Mouse (Mus musculus) myocyte (in vitro differentiated cells): Measurements from ENCODE around the gene Rpl36-ps4.
"Not testable (repeated sequence)": the region's sequence is repeated elsewhere in the genome, so short reads cannot be mapped to it uniquely, and the experiment has no call there.

ENCODE experiments used
- CEBPB ChIP-seq: IDR thresholded peaks from 2 replicates; pipeline ENCODE4 v1.6.1; 2011; ENCODE audit warnings: mild to moderate bottlenecking, moderate library complexity; ENCODE audit not compliant: poor library complexity, insufficient read depth, severe bottlenecking
- E2F4 ChIP-seq: IDR thresholded peaks from one replicate; pipeline ENCODE4 v1.6.1; 2011; ENCODE audit warnings: mild to moderate bottlenecking, control low read depth, moderate library complexity; ENCODE audit not compliant: insufficient read depth
- MYOG ChIP-seq, 3 experiments: IDR thresholded peaks; one replicate each; pipeline ENCODE4 v1.6.1; 2011; ENCODE audit warnings: control low read depth in 2 of 3, low read depth in 2 of 3, mild to moderate bottlenecking in 2 of 3; ENCODE audit not compliant: insufficient read length in 2 of 3, control insufficient read depth in 1 of 3, insufficient read depth in 1 of 3
- POLR2A ChIP-seq: IDR thresholded peaks from one replicate; pipeline ENCODE4 v1.6.1; 2011; ENCODE audit warnings: low read depth, mild to moderate bottlenecking, control low read depth, moderate library complexity; ENCODE audit not compliant: insufficient read length
- POLR2AphosphoS2 ChIP-seq: IDR thresholded peaks from one replicate; pipeline ENCODE4 v1.6.1; 2011; ENCODE audit warnings: low read depth, control low read depth; ENCODE audit not compliant: insufficient read length
- REST ChIP-seq: IDR thresholded peaks from one replicate; pipeline ENCODE4 v1.6.1; 2011; ENCODE audit warnings: mild to moderate bottlenecking, control low read depth, moderate library complexity; ENCODE audit not compliant: insufficient read depth, insufficient read length
- TCF12 ChIP-seq: IDR thresholded peaks from one replicate; pipeline ENCODE4 v1.6.1; 2011; ENCODE audit warnings: mild to moderate bottlenecking, control low read depth; ENCODE audit not compliant: poor library complexity, insufficient read depth, severe bottlenecking
- USF1 ChIP-seq: IDR thresholded peaks from one replicate; pipeline ENCODE4 v1.6.1; 2011; ENCODE audit warnings: low read depth, mild to moderate bottlenecking, control low read depth, moderate library complexity

DNA sequence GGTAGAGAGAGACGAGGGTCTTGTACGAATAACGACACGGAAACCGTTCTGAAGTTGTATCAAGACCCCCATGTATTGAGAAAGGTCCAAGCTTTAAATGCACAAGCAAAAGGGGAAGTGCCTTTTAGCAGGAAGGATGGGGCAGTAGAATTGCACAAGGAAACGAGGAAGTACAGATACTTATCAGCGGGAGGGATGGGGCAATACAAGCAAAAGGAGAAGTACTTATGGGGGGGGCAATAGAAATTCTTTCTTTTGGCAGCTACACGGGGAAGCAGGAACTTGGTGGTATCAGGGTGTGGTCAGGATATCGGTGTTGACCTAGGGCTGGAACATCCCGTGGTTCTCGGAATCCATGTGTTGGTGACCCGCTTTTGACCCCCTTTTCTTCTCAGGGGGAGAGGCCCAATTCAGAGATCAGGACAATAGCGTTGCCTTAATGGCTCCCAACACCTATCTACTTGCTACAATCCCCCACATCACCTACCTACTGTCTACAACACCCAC lies 33.9 kb downstream of the Rpl36-ps4 start:
- not testable (repeated sequence) for TF ChIP-seq POLR2A; CEBPB; E2F4; TCF12; MYOG (IDR thresholded peaks at IDR 0.05; ENCODE audit: control insufficient read depth in 1 of 3, insufficient read depth in 1 of 3, insufficient read length in 2 of 3, low read depth in 2 of 3); POLR2AphosphoS2; REST; USF1
